Mouse (Mus musculus): Measurements from ENCODE around the gene Ttc38.

GRCm38 (mm10) chr15:85892498-85893118 is 60.5 kb downstream of the Ttc38 start:
- TF ChIP-seq CTCF (IDR thresholded peaks at IDR 0.05; ENCODE audit: borderline replicate concordance, control insufficient read depth, extremely low read depth, insufficient read depth, low read length, poor library complexity) (no peak), POLR2A (IDR thresholded peaks at IDR 0.05; ENCODE audit: control insufficient read depth, extremely low read depth, insufficient read depth, low read length, poor library complexity) (no peak)
